Mouse (Mus musculus): ENCODE results near the gene Def8. TPM values are rescaled to one million over a fixed set of nuclear protein-coding genes. Genes with fewer than 3 reads are reported as not detected.
"Not testable (repeated sequence)": the region's sequence is repeated elsewhere in the genome, so short reads cannot be mapped to it uniquely, and the experiment has no call there.

The Def8 gene
- polyA plus RNA-seq, 1 experiment from 2014 or later, result 46.3 TPM

GRCm38 (mm10) chr8:123474549-123474948 lies 51.2 kb downstream of the Def8 start:
- H3K4me1 ChIP-seq (replicated peaks; ENCODE audit: control insufficient read depth, insufficient read depth, low read length); H3K9ac ChIP-seq (ENCODE audit: low read length); ATAC-seq (replicated peaks; ENCODE audit: low FRiP score); H3K27ac ChIP-seq (ENCODE audit: low read depth, low read length); H3K27me3 ChIP-seq (ENCODE audit: control insufficient read depth, insufficient read depth, low read length); H3K9me3 ChIP-seq (ENCODE audit: control insufficient read depth, low read length); H3K4me3 ChIP-seq (ENCODE audit: low read depth, low read length); H3K4me2 ChIP-seq (ENCODE audit: low read depth, low read length, severe bottlenecking); H3K36me3 ChIP-seq (ENCODE audit: control insufficient read depth, insufficient read depth, low read length): not testable (repeated sequence)
- DNase-seq (ENCODE audit: low spot score), result peak; percentile 5
- WGBS, result 75% methylated on average over 5 of the region's 5 CpGs

- H3K4me2 ChIP-seq (ENCODE audit: low read depth, low read length, severe bottlenecking), result peak overlapping the region; percentile 81
- peak overlapping the region; percentile 83 for H3K9ac ChIP-seq (ENCODE audit: low read length)
- no peaks in the 10 kb centered on the region for H3K27me3 ChIP-seq (ENCODE audit: control insufficient read depth, insufficient read depth, low read length)
- peaks cover 4% of the 10 kb centered on the region; the same call in 1 of the 2 replicates for H3K36me3 ChIP-seq (ENCODE audit: control insufficient read depth, insufficient read depth, low read length)
- peak; percentile 62 for DNase-seq (ENCODE audit: low spot score)
- 9% methylated on average over 34 of the region's 34 CpGs for WGBS
- peak; percentile 49; the same call in 1 of the 2 replicates for ATAC-seq (replicated peaks; ENCODE audit: low FRiP score)
- peaks cover 2% of the 10 kb centered on the region; the same call in 1 of the 2 replicates for H3K4me1 ChIP-seq (replicated peaks; ENCODE audit: control insufficient read depth, insufficient read depth, low read length)
- H3K27ac ChIP-seq (ENCODE audit: low read depth, low read length), result no peak overlapping the region; the same call in 1 of the 2 replicates
- peak overlapping the region; percentile 70 for H3K4me3 ChIP-seq (ENCODE audit: low read depth, low read length)
- H3K9me3 ChIP-seq (ENCODE audit: control insufficient read depth, low read length), result no peaks in the 10 kb centered on the region
Measured at GRCm38 (mm10) chr8:123476911-123477736, 53.8 kb downstream of the Def8 start.

- no peaks in the 10 kb centered on the region for H3K9me3 ChIP-seq (ENCODE audit: control insufficient read depth, low read length)
- 1% methylated on average over 56 of the region's 58 CpGs for WGBS
- peak within 1 kb of the TSS; percentile 70 for H3K4me3 ChIP-seq (ENCODE audit: low read depth, low read length)
- peak within 1 kb of the TSS; percentile 81 for H3K4me2 ChIP-seq (ENCODE audit: low read depth, low read length, severe bottlenecking)
- ATAC-seq (replicated peaks; ENCODE audit: low FRiP score), result peak; percentile 96
- no peaks in the 10 kb centered on the region for H3K27me3 ChIP-seq (ENCODE audit: control insufficient read depth, insufficient read depth, low read length)
- peaks cover 2% of the 10 kb centered on the region; the same call in 1 of the 2 replicates for H3K4me1 ChIP-seq (replicated peaks; ENCODE audit: control insufficient read depth, insufficient read depth, low read length)
- DNase-seq (ENCODE audit: low spot score), result peak; percentile 97
- peak within 1 kb of the TSS; percentile 83 for H3K9ac ChIP-seq (ENCODE audit: low read length)
- H3K27ac ChIP-seq (ENCODE audit: low read depth, low read length), result peak within 1 kb of the TSS; percentile 84
- H3K36me3 ChIP-seq (ENCODE audit: control insufficient read depth, insufficient read depth, low read length), result peaks cover 5% of the 10 kb centered on the region; the same call in 1 of the 2 replicates
Measured at GRCm38 (mm10) chr8:123477737-123478258, 54.5 kb downstream of the Def8 start, which contains the start of gene Afg3l1. TSS of gene Afg3l1 (plus strand) at chr8:123477903.

GRCm38 (mm10) chr8:123478456-123479218 lies 55.3 kb downstream of the Def8 start:
- H3K4me3 ChIP-seq (ENCODE audit: low read depth, low read length), result peak overlapping the region; percentile 70
- H3K9ac ChIP-seq (ENCODE audit: low read length), result peak overlapping the region; percentile 83
- no peaks in the 10 kb centered on the region for H3K27me3 ChIP-seq (ENCODE audit: control insufficient read depth, insufficient read depth, low read length)
- H3K4me2 ChIP-seq (ENCODE audit: low read depth, low read length, severe bottlenecking), result peak overlapping the region; percentile 81
- H3K9me3 ChIP-seq (ENCODE audit: control insufficient read depth, low read length), result no peaks in the 10 kb centered on the region
- WGBS, result 36% methylated on average over 16 of the region's 16 CpGs
- DNase-seq (ENCODE audit: low spot score) (peak; percentile 50), ATAC-seq (replicated peaks; ENCODE audit: low FRiP score) (no peak)
- peaks cover 5% of the 10 kb centered on the region; the same call in 1 of the 2 replicates for H3K36me3 ChIP-seq (ENCODE audit: control insufficient read depth, insufficient read depth, low read length)
- no peak overlapping the region; the same call in 1 of the 2 replicates for H3K27ac ChIP-seq (ENCODE audit: low read depth, low read length)
- peaks cover 2% of the 10 kb centered on the region; the same call in 1 of the 2 replicates for H3K4me1 ChIP-seq (replicated peaks; ENCODE audit: control insufficient read depth, insufficient read depth, low read length)

- ATAC-seq (replicated peaks; ENCODE audit: low FRiP score) (no peak), DNase-seq (ENCODE audit: low spot score) (no peak)
- peaks cover 16% of the 10 kb centered on the region for H3K36me3 ChIP-seq (ENCODE audit: control insufficient read depth, insufficient read depth, low read length)
- no peak overlapping the region for H3K4me3 ChIP-seq (ENCODE audit: low read depth, low read length)
- 87% methylated on average over 7 of the region's 7 CpGs for WGBS
- H3K9me3 ChIP-seq (ENCODE audit: control insufficient read depth, low read length), result no peaks in the 10 kb centered on the region
- H3K4me1 ChIP-seq (replicated peaks; ENCODE audit: control insufficient read depth, insufficient read depth, low read length), result no peaks in the 10 kb centered on the region; the same call in 1 of the 2 replicates
- H3K27me3 ChIP-seq (ENCODE audit: control insufficient read depth, insufficient read depth, low read length), result no peaks in the 10 kb centered on the region
- H3K27ac ChIP-seq (ENCODE audit: low read depth, low read length), result no peak overlapping the region
- H3K4me2 ChIP-seq (ENCODE audit: low read depth, low read length, severe bottlenecking), result no peak overlapping the region
- H3K9ac ChIP-seq (ENCODE audit: low read length), result no peak overlapping the region
Measured at GRCm38 (mm10) chr8:123482627-123483026, 59.3 kb downstream of the Def8 start.

GRCm38 (mm10) chr8:123491280-123492075 lies 68.2 kb downstream of the Def8 start:
- H3K27ac ChIP-seq (ENCODE audit: low read depth, low read length), result no peak overlapping the region
- DNase-seq (ENCODE audit: low spot score) (peak; percentile 29), ATAC-seq (replicated peaks; ENCODE audit: low FRiP score) (no peak)

GRCm38 (mm10) chr8:123492898-123493297 lies 69.6 kb downstream of the Def8 start:
- Histone ChIP-seq H3K9ac (ENCODE audit: low read length) (no peak overlapping the region), H3K4me1 (replicated peaks; ENCODE audit: control insufficient read depth, insufficient read depth, low read length) (no peaks in the 10 kb centered on the region), H3K4me2 (ENCODE audit: low read depth, low read length, severe bottlenecking) (no peak overlapping the region), H3K4me3 (ENCODE audit: low read depth, low read length) (no peak overlapping the region), H3K27ac (ENCODE audit: low read depth, low read length) (no peak overlapping the region), H3K27me3 (ENCODE audit: control insufficient read depth, insufficient read depth, low read length) (no peaks in the 10 kb centered on the region), H3K9me3 (ENCODE audit: control insufficient read depth, low read length) (no peaks in the 10 kb centered on the region), H3K36me3 (ENCODE audit: control insufficient read depth, insufficient read depth, low read length) (peaks cover 31% of the 10 kb centered on the region)
- ATAC-seq (replicated peaks; ENCODE audit: low FRiP score), result no peak
- DNase-seq (ENCODE audit: low spot score), result no peak
- 96% methylated on average over 9 of the region's 9 CpGs for WGBS

More at GRCm38 (mm10) chr8:123491280-123492075, 68.2 kb downstream of the Def8 start:
- 90% methylated on average over 15 of the region's 15 CpGs for WGBS
- Histone ChIP-seq H3K27me3 (ENCODE audit: control insufficient read depth, insufficient read depth, low read length) (no peaks in the 10 kb centered on the region), H3K9ac (ENCODE audit: low read length) (no peak overlapping the region), H3K4me1 (replicated peaks; ENCODE audit: control insufficient read depth, insufficient read depth, low read length) (no peaks in the 10 kb centered on the region), H3K4me3 (ENCODE audit: low read depth, low read length) (no peak overlapping the region), H3K36me3 (ENCODE audit: control insufficient read depth, insufficient read depth, low read length) (peaks cover 38% of the 10 kb centered on the region), H3K9me3 (ENCODE audit: control insufficient read depth, low read length) (no peaks in the 10 kb centered on the region), H3K4me2 (ENCODE audit: low read depth, low read length, severe bottlenecking) (no peak overlapping the region)

GRCm38 (mm10) chr8:123497699-123498098 lies 74.4 kb downstream of the Def8 start:
- H3K9me3 ChIP-seq (ENCODE audit: control insufficient read depth, low read length), result no peaks in the 10 kb centered on the region
- no peak overlapping the region for H3K4me3 ChIP-seq (ENCODE audit: low read depth, low read length)
- DNase-seq (ENCODE audit: low spot score) (no peak), ATAC-seq (replicated peaks; ENCODE audit: low FRiP score) (no peak)
- no peaks in the 10 kb centered on the region for H3K4me1 ChIP-seq (replicated peaks; ENCODE audit: control insufficient read depth, insufficient read depth, low read length)
- H3K4me2 ChIP-seq (ENCODE audit: low read depth, low read length, severe bottlenecking), result no peak overlapping the region
- no peak overlapping the region for H3K9ac ChIP-seq (ENCODE audit: low read length)
- peaks cover 19% of the 10 kb centered on the region for H3K36me3 ChIP-seq (ENCODE audit: control insufficient read depth, insufficient read depth, low read length)
- no peaks in the 10 kb centered on the region for H3K27me3 ChIP-seq (ENCODE audit: control insufficient read depth, insufficient read depth, low read length)
- H3K27ac ChIP-seq (ENCODE audit: low read depth, low read length), result no peak overlapping the region
- WGBS, result 92% methylated on average over 4 of the region's 4 CpGs
